Mouse (Mus musculus) kidney, embryonic 15.5 days (tissue): ENCODE results near the gene D630045J12Rik. TPM values are rescaled to one million over a fixed set of nuclear protein-coding genes. Genes with fewer than 3 reads are reported as not detected.

Experiments used
- ATAC-seq: fragments of 200-750 bp; cut with Nextera tagmentation; replicated peaks from 2 replicates; pipeline ENCODE4 v1.8.0; 2017; ENCODE audit warnings: moderate TSS enrichment; ENCODE audit not compliant: low FRiP score
- H3K27ac ChIP-seq: fragments of 300-500 bp; sonication (generic); 2 replicates; pipeline ENCODE4 v1.5.1; 2015; ENCODE audit warnings: mild to moderate bottlenecking, inconsistent platforms
- H3K27me3 ChIP-seq: fragments of 300-500 bp; sonication (generic); 2 replicates; pipeline ENCODE4 v1.6.1; 2015; ENCODE audit warnings: inconsistent platforms
- H3K36me3 ChIP-seq: fragments of 300-500 bp; sonication (generic); 2 replicates; pipeline ENCODE4 v1.6.1; 2015; ENCODE audit warnings: inconsistent platforms
- H3K4me1 ChIP-seq: fragments of 300-500 bp; sonication (generic); 2 replicates; pipeline ENCODE4 v1.6.1; 2015; ENCODE audit warnings: inconsistent platforms
- H3K4me2 ChIP-seq: fragments of 300-500 bp; sonication (generic); 2 replicates; pipeline ENCODE4 v1.6.1; 2015; ENCODE audit warnings: moderate library complexity, mild to moderate bottlenecking, inconsistent platforms
- H3K4me3 ChIP-seq: fragments of 300-500 bp; sonication (generic); replicated peaks from 2 replicates; pipeline ENCODE4 v1.5.1; 2015; ENCODE audit warnings: mild to moderate bottlenecking, inconsistent platforms
- H3K9ac ChIP-seq: fragments of 300-500 bp; sonication (generic); 2 replicates; pipeline ENCODE4 v1.6.1; 2015; ENCODE audit warnings: mild to moderate bottlenecking, inconsistent platforms
- H3K9me3 ChIP-seq: fragments of 300-500 bp; sonication (generic); replicated peaks from 2 replicates; pipeline ENCODE4 v1.6.1; 2016; ENCODE audit warnings: inconsistent platforms
- WGBS: fragments of 180-500 bp; shearing (Covaris S2); methylation state at CpG from one replicate; pipeline ENCODE4 v1.1.7; 2015; ENCODE audit warnings: mixed read lengths; 5-methylcytosine and 5-hydroxymethylcytosine counted together
- polyA plus RNA-seq: library from polyadenylated mRNA; unstranded; fragments of >200 nt; fragmentation: Nextera tagmentation; extraction: Ambion mirVana; gene quantifications from 2 replicates; pipeline ENCODE4 v1.2.1, GENCODE M21; 2015

The D630045J12Rik gene
- polyA plus RNA-seq, 1 experiment from 2014 or later = 7.8 TPM

- no peak for ATAC-seq
- peak overlapping the region; percentile 64 for H3K27ac ChIP-seq
- no peak overlapping the region for H3K9ac ChIP-seq
- no peak overlapping the region for H3K4me3 ChIP-seq
- peak overlapping the region; percentile 18; the same call in 1 of the 2 replicates for H3K4me2 ChIP-seq
- H3K9me3 ChIP-seq = no peaks in the 10 kb centered on the region
- 58% methylated on average over 18 of the region's 18 CpGs for WGBS
- H3K4me1 ChIP-seq = peaks cover 50% of the 10 kb centered on the region
- no peaks in the 10 kb centered on the region for H3K27me3 ChIP-seq
- peaks cover 25% of the 10 kb centered on the region for H3K36me3 ChIP-seq
Measured at GRCm38 (mm10) chr6:38123471-38124206, 130.2 kb downstream of the D630045J12Rik start.

- H3K27ac ChIP-seq = peak overlapping the region; percentile 64; the same call in 1 of the 2 replicates
- no peak for ATAC-seq
Measured at GRCm38 (mm10) chr6:38122791-38123190, 131.0 kb downstream of the D630045J12Rik start.

GRCm38 (mm10) chr6:38121843-38122242 lies 132.0 kb downstream of the D630045J12Rik start:
- no peaks in the 10 kb centered on the region for H3K27me3 ChIP-seq
- no peaks in the 10 kb centered on the region for H3K9me3 ChIP-seq
- peak overlapping the region; percentile 64; the same call in 1 of the 2 replicates for H3K27ac ChIP-seq
- H3K36me3 ChIP-seq = peaks cover 9% of the 10 kb centered on the region; the same call in 1 of the 2 replicates
- 76% methylated on average over 5 of the region's 5 CpGs for WGBS
- H3K4me3 ChIP-seq = no peak overlapping the region
- no peak overlapping the region for H3K9ac ChIP-seq
- ATAC-seq = no peak
- no peak overlapping the region for H3K4me2 ChIP-seq
- H3K4me1 ChIP-seq = peaks cover 50% of the 10 kb centered on the region

More at GRCm38 (mm10) chr6:38122791-38123190, 131.0 kb downstream of the D630045J12Rik start:
- H3K4me1 ChIP-seq = peaks cover 50% of the 10 kb centered on the region
- H3K4me3 ChIP-seq = no peak overlapping the region
- H3K36me3 ChIP-seq = peaks cover 17% of the 10 kb centered on the region; the same call in 1 of the 2 replicates
- WGBS = 61% methylated on average over 6 of the region's 6 CpGs
- H3K27me3 ChIP-seq = no peaks in the 10 kb centered on the region
- H3K9ac ChIP-seq = no peak overlapping the region
- H3K9me3 ChIP-seq = no peaks in the 10 kb centered on the region
- no peak overlapping the region; the same call in 1 of the 2 replicates for H3K4me2 ChIP-seq

GRCm38 (mm10) chr6:38120681-38121371 lies 133.0 kb downstream of the D630045J12Rik start:
- H3K36me3 ChIP-seq = peaks cover 4% of the 10 kb centered on the region; the same call in 1 of the 2 replicates
- ATAC-seq = peak; percentile 57
- H3K4me1 ChIP-seq = peaks cover 55% of the 10 kb centered on the region
- H3K4me2 ChIP-seq = no peak overlapping the region
- no peaks in the 10 kb centered on the region for H3K9me3 ChIP-seq
- peak overlapping the region; percentile 83 for H3K27ac ChIP-seq
- 38% methylated on average over 9 of the region's 9 CpGs for WGBS
- no peak overlapping the region for H3K9ac ChIP-seq
- H3K27me3 ChIP-seq = no peaks in the 10 kb centered on the region
- no peak overlapping the region for H3K4me3 ChIP-seq

GRCm38 (mm10) chr6:38118341-38118740 lies 135.5 kb downstream of the D630045J12Rik start:
- Histone ChIP-seq H3K4me2 (no peak overlapping the region), H3K4me3 (no peak overlapping the region), H3K36me3 (no peaks in the 10 kb centered on the region), H3K9me3 (no peaks in the 10 kb centered on the region), H3K27ac (no peak overlapping the region), H3K4me1 (peaks cover 49% of the 10 kb centered on the region), H3K27me3 (no peaks in the 10 kb centered on the region), H3K9ac (no peak overlapping the region)
- 89% methylated on average over 6 of the region's 6 CpGs for WGBS
- no peak for ATAC-seq

- 0 out of 2 replicates have a peak overlapping the region, but pooled peaks have one; percentile 3 for H3K27ac ChIP-seq
- no peak overlapping the region for H3K9ac ChIP-seq
- no peaks in the 10 kb centered on the region for H3K27me3 ChIP-seq
- H3K4me3 ChIP-seq = no peak overlapping the region
- H3K4me2 ChIP-seq = no peak overlapping the region
- 36% methylated on average over 4 of the region's 4 CpGs for WGBS
- no peaks in the 10 kb centered on the region for H3K36me3 ChIP-seq
- no peaks in the 10 kb centered on the region for H3K9me3 ChIP-seq
- ATAC-seq = no peak
- peaks cover 33% of the 10 kb centered on the region for H3K4me1 ChIP-seq
Measured at GRCm38 (mm10) chr6:38116107-38116770, 137.6 kb downstream of the D630045J12Rik start.

- H3K4me2 ChIP-seq = peak overlapping the region; percentile 18
- peaks cover 29% of the 10 kb centered on the region for H3K4me1 ChIP-seq
- no peaks in the 10 kb centered on the region for H3K36me3 ChIP-seq
- H3K27ac ChIP-seq = peak overlapping the region; percentile 76
- no peak overlapping the region for H3K9ac ChIP-seq
- H3K9me3 ChIP-seq = no peaks in the 10 kb centered on the region
- H3K4me3 ChIP-seq = no peak overlapping the region
- peak; percentile 83 for ATAC-seq
- no peaks in the 10 kb centered on the region for H3K27me3 ChIP-seq
- 42% methylated on average over 9 of the region's 9 CpGs for WGBS
Measured at GRCm38 (mm10) chr6:38110859-38111258, 142.9 kb downstream of the D630045J12Rik start.

GRCm38 (mm10) chr6:38109871-38110270 lies 143.9 kb downstream of the D630045J12Rik start:
- peak overlapping the region; percentile 44 for H3K4me2 ChIP-seq
- H3K27me3 ChIP-seq = no peaks in the 10 kb centered on the region
- no peaks in the 10 kb centered on the region for H3K36me3 ChIP-seq
- H3K9ac ChIP-seq = peak overlapping the region; percentile 0; the same call in 1 of the 2 replicates
- H3K4me1 ChIP-seq = peaks cover 23% of the 10 kb centered on the region
- H3K27ac ChIP-seq = peak overlapping the region; percentile 76
- H3K4me3 ChIP-seq = peak overlapping the region; percentile 14
- 9% methylated on average over 9 of the region's 9 CpGs for WGBS
- ATAC-seq = 0 out of 2 replicates have a peak, but pooled peaks have one; percentile 43
- no peaks in the 10 kb centered on the region for H3K9me3 ChIP-seq

- peak within 1 kb of the TSS; percentile 14 for H3K4me3 ChIP-seq
- H3K9me3 ChIP-seq = no peaks in the 10 kb centered on the region
- H3K4me2 ChIP-seq = peak within 1 kb of the TSS; percentile 44
- H3K9ac ChIP-seq = peak within 1 kb of the TSS; percentile 0; the same call in 1 of the 2 replicates
- H3K4me1 ChIP-seq = peaks cover 23% of the 10 kb centered on the region
- WGBS = 34% methylated on average over 9 of the region's 9 CpGs
- peak; percentile 59; the same call in 1 of the 2 replicates for ATAC-seq
- H3K27ac ChIP-seq = peak within 1 kb of the TSS; percentile 76
- H3K27me3 ChIP-seq = no peaks in the 10 kb centered on the region
- H3K36me3 ChIP-seq = no peaks in the 10 kb centered on the region
Measured at GRCm38 (mm10) chr6:38109160-38109795, 144.5 kb downstream of the D630045J12Rik start, which contains the start of gene Tmem213. Gene Tmem213 (plus strand): TSS chr6:38109255.

- Histone ChIP-seq H3K36me3 (no peaks in the 10 kb centered on the region), H3K9me3 (no peaks in the 10 kb centered on the region), H3K4me1 (peaks cover 23% of the 10 kb centered on the region), H3K4me2 (no peak overlapping the region), H3K9ac (no peak overlapping the region), H3K27ac (no peak overlapping the region), H3K4me3 (no peak overlapping the region), H3K27me3 (no peaks in the 10 kb centered on the region)
- WGBS = 95% methylated on average over 5 of the region's 5 CpGs
- no peak for ATAC-seq
Measured at GRCm38 (mm10) chr6:38108449-38108848, 145.4 kb downstream of the D630045J12Rik start.

GRCm38 (mm10) chr6:38105924-38106323 lies 147.9 kb downstream of the D630045J12Rik start:
- ATAC-seq = no peak
- WGBS = 85% methylated on average over 9 of the region's 9 CpGs
- Histone ChIP-seq H3K27ac (no peak overlapping the region), H3K4me3 (no peak overlapping the region), H3K4me1 (peaks cover 18% of the 10 kb centered on the region), H3K9me3 (no peaks in the 10 kb centered on the region), H3K4me2 (no peak overlapping the region), H3K36me3 (no peaks in the 10 kb centered on the region), H3K27me3 (no peaks in the 10 kb centered on the region), H3K9ac (no peak overlapping the region)
